Mouse (Mus musculus): ENCODE results near the gene 6430531B16Rik.

GRCm38 (mm10) chr7:139968428-139968827 lies 10.1 kb downstream of the 6430531B16Rik start:
- no peak for TF ChIP-seq CTCF (IDR thresholded peaks at IDR 0.05; ENCODE audit: borderline replicate concordance, control insufficient read depth, extremely low read depth, insufficient read depth, low read length, poor library complexity)
- no peak for TF ChIP-seq POLR2A (IDR thresholded peaks at IDR 0.05; ENCODE audit: control insufficient read depth, extremely low read depth, insufficient read depth, low read length, poor library complexity)

Measured in thymus, adult 2 months (tissue).